Mouse (Mus musculus) heart, adult 2 months (tissue): ENCODE measurements around the gene Mrc1.

Experiments used
- CTCF ChIP-seq: fragments of 200-600 bp; IDR thresholded peaks from 2 replicates; pipeline ENCODE4 v1.8.1; 2022; ENCODE audit warnings: antibody characterized with exemption, mild to moderate bottlenecking, moderate library complexity
- POLR2A ChIP-seq: fragments of 200-500 bp; IDR thresholded peaks from 2 replicates; pipeline ENCODE4 v1.6.1; 2011; ENCODE audit warnings: mild to moderate bottlenecking, low read depth, low read length, control low read depth; ENCODE audit not compliant: insufficient read depth

- TF ChIP-seq CTCF (no peak), POLR2A (no peak)
Observed at GRCm38 (mm10) chr2:14258345-14258850, 29.2 kb downstream of the Mrc1 start.
